Comparison of ENCODE assay signal across 9 mouse cellular contexts in the genomic region with DNA sequence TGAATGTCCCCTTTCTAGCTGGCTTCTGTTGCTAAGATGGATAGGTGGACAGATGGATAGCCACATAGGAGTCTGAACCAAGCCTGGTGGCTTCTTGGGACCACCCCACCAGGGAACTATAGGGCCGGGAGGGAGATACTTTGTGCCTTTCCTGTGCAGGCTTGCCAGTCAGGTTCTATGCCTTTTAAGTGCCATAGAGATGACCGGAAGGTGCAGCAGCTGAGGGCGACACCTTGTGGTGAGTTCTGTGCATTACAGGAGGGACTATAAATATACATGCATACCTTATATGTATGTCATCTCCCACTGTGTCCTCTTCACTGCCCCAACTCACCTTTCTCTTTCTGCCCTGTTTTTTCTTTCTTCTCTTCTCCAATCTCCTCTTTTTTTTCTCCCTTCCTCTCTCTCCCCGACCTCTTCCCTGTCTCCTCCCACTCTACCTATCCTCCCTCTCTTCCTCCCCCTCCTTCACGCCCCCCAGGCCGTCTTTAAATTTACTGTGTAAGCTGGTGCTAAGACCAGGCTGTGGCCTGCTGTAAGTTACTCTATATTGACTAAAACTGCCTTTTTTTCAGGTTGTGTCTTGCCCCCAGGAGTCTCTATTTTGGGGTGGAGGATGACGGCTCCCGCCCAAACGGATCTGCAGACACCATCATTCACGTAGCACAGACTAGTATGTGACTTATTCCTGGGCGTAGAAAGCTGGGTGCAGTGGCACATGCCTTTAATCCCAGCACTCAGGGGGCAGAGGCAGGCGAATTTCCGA. TPM values are rescaled to one million over a fixed set of nuclear protein-coding genes. Genes with fewer than 3 reads are reported as not detected.
DNase-seq lines count a peak whose midpoint lies in the region; TF ChIP-seq lines count a peak whose summit lies in the region.
"Had no signal": no experiment of that assay in that cellular context is flagged by ENCODE, and none has a peak within 500 bp of the region (broad histone marks: within the 10 kb centered on the region; RNA-seq: fewer than 3 reads in every experiment).

No protein-coding gene starts in this region.

- 63% methylated on average over 13 of the region's 13 CpGs for WGBS in hindbrain, embryonic 10.5 days
- WGBS in midbrain, embryonic 10.5 days, result 64% methylated on average over 13 of the region's 13 CpGs
- WGBS in spleen, adult 2 months, result 61% methylated on average over 13 of the region's 13 CpGs

- H3K4me1 ChIP-seq in hindbrain, embryonic 10.5 days (replicated peaks), result peaks cover 7% of the 10 kb centered on the region
- peaks cover 7% of the 10 kb centered on the region for H3K4me1 ChIP-seq in midbrain, embryonic 10.5 days
- peaks cover 4% of the 10 kb centered on the region; the same call in 1 of the 2 replicates for H3K4me1 ChIP-seq in spleen, adult 2 months (ENCODE audit: control insufficient read depth, insufficient read depth, insufficient read length)

- no peaks in the 10 kb centered on the region for H3K9me3 ChIP-seq in hindbrain, embryonic 10.5 days
- no peaks in the 10 kb centered on the region for H3K9me3 ChIP-seq in midbrain, embryonic 10.5 days (replicated peaks)
- H3K9me3 ChIP-seq: neural tube, embryonic 12.5 days had no signal

- H3K36me3 ChIP-seq in hindbrain, embryonic 10.5 days, result peaks cover 27% of the 10 kb centered on the region
- H3K36me3 ChIP-seq in midbrain, embryonic 10.5 days, result peaks cover 26% of the 10 kb centered on the region
- H3K36me3 ChIP-seq in spleen, adult 2 months (ENCODE audit: control insufficient read depth, insufficient read depth, low read length), result no peaks in the 10 kb centered on the region

- TF ChIP-seq CTCF in brain, embryonic 14.5 days (IDR thresholded peaks at IDR 0.05; ENCODE audit: borderline replicate concordance, extremely low read depth, insufficient read depth, insufficient read length), result peak; percentile 94
- TF ChIP-seq CTCF in spleen, adult 2 months (IDR thresholded peaks at IDR 0.05; ENCODE audit: extremely low read depth, insufficient read depth, insufficient read length, insufficient replicate concordance), result peak; percentile 79; the same call in 1 of the 2 replicates

- peak; percentile 68 for DNase-seq in layer of hippocampus, adult 11-12 months (ENCODE audit: low spot score)
- no peak for DNase-seq in layer of hippocampus, adult 9-11 months
- peak; percentile 89 for DNase-seq in brain, embryonic 14.5 days (ENCODE audit: low read depth)
- DNase-seq in fibroblast of lung, adult 2 months (ENCODE audit: low read depth), result peak; percentile 53
- peak; percentile 86 for DNase-seq in hindbrain, embryonic 10.5 days (ENCODE audit: low spot score)
- DNase-seq in left cerebral cortex, postnatal 25 days (ENCODE audit: low spot score in 2 of 2), result peak; percentile 71 to 80
- DNase-seq in midbrain, embryonic 10.5 days (ENCODE audit: low spot score), result peak; percentile 80
- DNase-seq in spleen, adult 2 months (ENCODE audit: low read depth in 1 of 2, low spot score in 2 of 2), result peak; percentile 55 to 56

- H3K27ac ChIP-seq in hindbrain, embryonic 10.5 days, result no peak overlapping the region
- no peak overlapping the region for H3K27ac ChIP-seq in midbrain, embryonic 10.5 days (replicated peaks)
- no peak overlapping the region for H3K27ac ChIP-seq in spleen, adult 2 months (ENCODE audit: insufficient read depth, low read length)
- H3K27ac ChIP-seq: neural tube, embryonic 12.5 days had no signal

- H3K27me3 ChIP-seq in hindbrain, embryonic 10.5 days (ENCODE audit: insufficient read depth, poor library complexity, severe bottlenecking), result no peaks in the 10 kb centered on the region
- no peaks in the 10 kb centered on the region for H3K27me3 ChIP-seq in midbrain, embryonic 10.5 days (ENCODE audit: low read depth, poor library complexity, severe bottlenecking)
- H3K27me3 ChIP-seq in spleen, adult 2 months (ENCODE audit: control insufficient read depth, insufficient read depth, low read length), result no peaks in the 10 kb centered on the region
- H3K27me3 ChIP-seq: neural tube, embryonic 12.5 days had no signal

- intact Hi-C loops in left cerebral cortex, postnatal 25 days (cut with DNase I), result loop anchor here (1.0 to 2.0 kb wide), 3 partner anchors 101 to 305 kb away; no protein-coding TSS in a partner anchor

- no peak overlapping the region for H3K4me3 ChIP-seq in hindbrain, embryonic 10.5 days
- no peak overlapping the region for H3K4me3 ChIP-seq in midbrain, embryonic 10.5 days
- no peak overlapping the region for H3K4me3 ChIP-seq in spleen, adult 2 months (ENCODE audit: extremely low read depth, insufficient read depth, insufficient read length)
- H3K4me3 ChIP-seq: neural tube, embryonic 12.5 days had no signal

- no peak for TF ChIP-seq POLR2A in brain, embryonic 14.5 days (IDR thresholded peaks at IDR 0.05; ENCODE audit: borderline replicate concordance, extremely low read depth, insufficient read depth, insufficient read length, poor library complexity, severe bottlenecking)
- TF ChIP-seq POLR2A in spleen, adult 2 months (IDR thresholded peaks at IDR 0.05; ENCODE audit: low read depth, low read length), result no peak

RNA-seq across cellular contexts. Expression of a gene that starts 29.6 kb away (rescaled TPM):
- polyA plus RNA-seq in brain, embryonic 14.5 days (2012; rRNA removed), result 78.1 and 80.5 TPM in 2 replicates
- polyA plus RNA-seq in hindbrain, embryonic 10.5 days (2016; fragmentation: Nextera tagmentation; extraction: Ambion mirVana), result 84.8 and 91.6 TPM in 2 replicates
- 10 to 100 TPM; 42.5 to 43.7 TPM for total RNA-seq in left cerebral cortex, postnatal 25 days (2021)
- 96.4 and 109 TPM in 2 replicates for polyA plus RNA-seq in midbrain, embryonic 10.5 days (2016; fragmentation: Nextera tagmentation; extraction: Ambion mirVana)
- 9.2 and 12.1 TPM in 2 replicates for polyA plus RNA-seq in spleen, adult 2 months (2012; rRNA removed)
